7 mouse cellular contexts compared by ENCODE assay signal in genomic region chr8:127191387-127191786, GRCm38 (mm10).
A peak's percentile ranks its signal among the peaks of the same experiment; 100 is the strongest.
DNase-seq lines count a peak whose midpoint lies in the region; ATAC-seq and TF ChIP-seq lines count a peak whose summit lies in the region.

No protein-coding gene starts in this region.

- peak; percentile 71 for ATAC-seq in common myeloid progenitor, adult 5-6 weeks (replicated peaks; ENCODE audit: low read depth, poor library complexity, severe bottlenecking)

- no peaks in the 10 kb centered on the region for H3K79me2 ChIP-seq in CH12.LX (replicated peaks; ENCODE audit: control insufficient read depth, extremely low read depth, insufficient read depth, poor library complexity, severe bottlenecking)

- no peak overlapping the region for H3K4me3 ChIP-seq in CH12.LX (replicated peaks in 1 of 3; ENCODE audit: low read depth in 2 of 3, low read length in 2 of 3, poor library complexity in 1 of 3)

- dilution Hi-C loops in CH12.LX (cut with MboI; ENCODE audit: extremely low pct_ligation_motif_present, extremely low pct_unique_long_range_greater_than_20kb, low sequenced_read_pairs): no loop called here

- TF ChIP-seq POLR2A in CH12.LX (IDR thresholded peaks at IDR 0.05; ENCODE audit: low read depth, low read length): no peak

- H3K27ac ChIP-seq in CH12.LX (ENCODE audit: insufficient read depth, low read depth): no peak overlapping the region

- peak; percentile 62 to 83 for TF ChIP-seq CTCF in CH12.LX (conservative IDR thresholded peaks at IDR 0.05 in 1 of 2, IDR thresholded peaks at IDR 0.05 in 1 of 2; ENCODE audit: low read depth in 2 of 2, low read length in 2 of 2)

- no peaks in the 10 kb centered on the region for H3K27me3 ChIP-seq in CH12.LX (replicated peaks)

- TF ChIP-seq RAD21 in CH12.LX (IDR thresholded peaks at IDR 0.05; ENCODE audit: low read depth, low read length): peak; percentile 71

- H3K9ac ChIP-seq in CH12.LX (ENCODE audit: insufficient read depth, low read depth): no peak overlapping the region

- no peak for TF ChIP-seq EP300 in CH12.LX (IDR thresholded peaks at IDR 0.05; ENCODE audit: low read length)

- WGBS in large intestine, adult 2 months: 28% methylated on average over 5 of the region's 5 CpGs

- H3K9me3 ChIP-seq in CH12.LX (replicated peaks; ENCODE audit: low read length): no peaks in the 10 kb centered on the region

- intact Hi-C loops in heart, postnatal 10 days (cut with DNase I): loop anchor here (2.0 to 5.0 kb wide), 6 partner anchors 76 to 1361 kb away; no protein-coding TSS in a partner anchor

- no peak overlapping the region for H3K4me2 ChIP-seq in CH12.LX (ENCODE audit: insufficient read depth, low read depth, poor library complexity, severe bottlenecking)

- in situ Hi-C loops in CH12.LX (cut with MboI; ENCODE audit: low pct_ligation_motif_present, low pct_unique_long_range_greater_than_20kb, low sequenced_read_pairs): loop anchor here (25.0 kb wide), 2 partner anchors 221 to 1321 kb away; no protein-coding TSS in a partner anchor

- DNase-seq in CH12.LX (ENCODE audit: extremely low read depth): peak; percentile 70
- DNase-seq in T-cell, adult 2 months (ENCODE audit: low spot score): peak; percentile 6
- peak; percentile 69 to 78 for DNase-seq in heart, postnatal 10 days
- DNase-seq in large intestine, adult 2 months (ENCODE audit: low read depth, low spot score): peak; percentile 28
- peak; percentile 72 for DNase-seq in lung, postnatal 14 days
- DNase-seq in right cerebral cortex, postnatal 14 days: peak; percentile 33

- H3K4me1 ChIP-seq in CH12.LX (ENCODE audit: control insufficient read depth in 1 of 2, insufficient read depth in 2 of 2): peaks cover 6 to 23% of the 10 kb centered on the region in 2 experiments; a peak in 3 of 4 replicates

- no peaks in the 10 kb centered on the region for H3K36me3 ChIP-seq in CH12.LX (replicated peaks in 1 of 2; ENCODE audit: control insufficient read depth in 1 of 2, insufficient read depth in 1 of 2, low read length in 1 of 2)

TF ChIP-seq in CH12.LX, 34 proteins besides CTCF, POLR2A, EP300 and RAD21:
- TF ChIP-seq MAZ (IDR thresholded peaks at IDR 0.05; ENCODE audit: low read depth, low read length): 0 out of 2 replicates have a peak, but pooled peaks have one; percentile 23
- TF ChIP-seq SMC3 (IDR thresholded peaks at IDR 0.05; ENCODE audit: low read depth, low read length): peak; percentile 51
- TF ChIP-seq TBP (conservative IDR thresholded peaks at IDR 0.05; ENCODE audit: low read depth, low read length): no peak
- no peak for TF ChIP-seq KAT2A (IDR thresholded peaks at IDR 0.05; ENCODE audit: insufficient replicate concordance, low read length)

Comparison
In these comparisons a context has a peak if more than half of its experiments do, and no peak if none do; other contexts are left out.
1. DNase-seq: peak in every context shown above with its lines; median percentile 74 in heart, postnatal 10 days; 72 in lung, postnatal 14 days; 70 in CH12.LX; 33 in right cerebral cortex, postnatal 14 days; 28 in large intestine, adult 2 months; 6 in T-cell, adult 2 months.